Mouse (Mus musculus) MEL (cell line): ENCODE data around the gene Smurf2.

Experiments used
- CTCF ChIP-seq, 3 experiments: IDR thresholded peaks in 2 of 3; conservative IDR thresholded peaks in 1 of 3; 2 replicates each; pipeline ENCODE4 v1.5.1; 2011 to 2012; ENCODE audit warnings: low read length in 3 of 3, low read depth in 2 of 3, mild to moderate bottlenecking in 2 of 3, improper control_type of control experiment in 1 of 3, inconsistent platforms in 1 of 3, mixed read lengths in 1 of 3, moderate library complexity in 1 of 3; ENCODE audit not compliant: control insufficient read depth in 1 of 3, insufficient read depth in 1 of 3, poor library complexity in 1 of 3, severe bottlenecking in 1 of 3
- E2F4 ChIP-seq: IDR thresholded peaks from 2 replicates; pipeline ENCODE4 v1.6.1; 2011; ENCODE audit warnings: low read depth, low read length, improper control_type of control experiment, borderline replicate concordance
- EP300 ChIP-seq, 2 experiments: IDR thresholded peaks; 2 replicates each; pipeline ENCODE4 v1.6.1; 2011; ENCODE audit warnings: improper control_type of control experiment in 2 of 2, low read length in 2 of 2, low read depth in 1 of 2, mild to moderate bottlenecking in 1 of 2
- HCFC1 ChIP-seq: IDR thresholded peaks from 2 replicates; pipeline ENCODE4 v1.6.1; 2012; ENCODE audit warnings: low read depth, mild to moderate bottlenecking, inconsistent platforms, low read length, improper control_type of control experiment, moderate library complexity
- KAT2A ChIP-seq: conservative IDR thresholded peaks from 2 replicates; pipeline ENCODE4 v1.6.1; 2012; ENCODE audit warnings: low read depth, low read length, improper control_type of control experiment, inconsistent platforms
- POLR2A ChIP-seq, 2 experiments: IDR thresholded peaks; 2 replicates each; pipeline ENCODE4 v1.6.1; 2011 to 2012; ENCODE audit warnings: low read length in 2 of 2, mild to moderate bottlenecking in 2 of 2, control low read depth in 1 of 2, improper control_type of control experiment in 1 of 2, low read depth in 1 of 2, moderate library complexity in 1 of 2; ENCODE audit not compliant: control insufficient read depth in 1 of 2, insufficient read depth in 1 of 2, poor library complexity in 1 of 2
- UBTF ChIP-seq: IDR thresholded peaks from 2 replicates; pipeline ENCODE4 v1.6.1; 2012; ENCODE audit warnings: low read depth, mild to moderate bottlenecking, inconsistent platforms, low read length, improper control_type of control experiment, moderate library complexity, borderline replicate concordance; ENCODE audit not compliant: insufficient read depth

- TF ChIP-seq POLR2A (IDR thresholded peaks at IDR 0.05; ENCODE audit: control insufficient read depth in 1 of 2, insufficient read depth in 1 of 2, low read depth in 1 of 2, low read length in 2 of 2, poor library complexity in 1 of 2) (no peak), KAT2A (no peak), HCFC1 (no peak), E2F4 (no peak), CTCF (IDR thresholded peaks at IDR 0.05 in 2 of 3, conservative IDR thresholded peaks at IDR 0.05 in 1 of 3; ENCODE audit: control insufficient read depth in 1 of 3, insufficient read depth in 1 of 3, low read depth in 2 of 3, low read length in 3 of 3, poor library complexity in 1 of 3, severe bottlenecking in 1 of 3) (no peak), EP300 (IDR thresholded peaks at IDR 0.05; ENCODE audit: low read depth in 1 of 2, low read length in 2 of 2) (no peak), UBTF (no peak)
Observed at GRCm38 (mm10) chr11:106937306-106937705, 16.8 kb upstream of the Smurf2 start.
